Mouse (Mus musculus) urinary bladder, adult 2 months (tissue): ENCODE data around the gene Klf8. TPM values are rescaled to one million over a fixed set of nuclear protein-coding genes. Genes with fewer than 3 reads are reported as not detected.
"Not testable (repeated sequence)": the region's sequence is repeated elsewhere in the genome, so short reads cannot be mapped to it uniquely, and the experiment has no call there.

Experiments used
- DNase-seq: peaks from one replicate; pipeline ENCODE4 v3.0.0; 2022; ENCODE audit warnings: low spot score
- polyA plus RNA-seq: library from polyadenylated mRNA; depleted of rRNA; stranded (reverse); fragments of >200 nt; gene quantifications from 2 replicates; pipeline ENCODE4 v1.2.3, GENCODE M21; 2012; rRNA removed

Gene Klf8
- 1.9 and 2.0 TPM in 2 replicates for polyA plus RNA-seq

DNA sequence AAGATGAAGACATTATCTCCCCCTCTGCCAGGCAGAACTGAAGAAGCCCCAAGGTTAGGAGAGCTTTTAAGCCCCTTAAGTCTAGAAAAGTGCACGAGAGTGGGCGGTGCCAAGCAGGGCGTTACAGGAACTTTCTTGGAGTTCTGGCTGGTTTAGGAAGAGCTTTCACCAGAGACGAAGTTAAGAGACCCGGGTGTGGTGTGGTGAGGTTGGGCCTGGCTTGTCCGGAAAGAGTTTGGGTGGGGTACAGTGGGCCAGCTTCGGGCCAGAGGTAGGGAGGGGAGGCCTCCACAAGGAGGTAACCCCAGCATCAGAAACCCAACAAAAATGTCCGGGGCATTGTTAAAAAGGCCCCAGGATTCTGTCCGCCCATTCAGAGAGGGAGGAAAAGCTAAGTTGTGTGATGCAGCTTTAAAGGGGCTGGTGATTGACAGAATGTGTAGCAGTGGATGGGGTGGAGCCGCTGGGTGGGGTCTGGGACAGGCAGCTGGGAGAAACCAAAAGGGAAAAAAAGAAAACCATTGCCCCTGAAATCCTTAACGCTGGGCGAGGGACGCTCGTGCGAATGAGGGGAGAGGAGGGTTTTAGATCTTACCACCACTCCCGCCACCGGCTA, at the start of gene Klf8:
Gene Klf8 (plus strand): TSS at position 163 of the 616 bp plus-strand sequence.
- no peak for DNase-seq

DNA sequence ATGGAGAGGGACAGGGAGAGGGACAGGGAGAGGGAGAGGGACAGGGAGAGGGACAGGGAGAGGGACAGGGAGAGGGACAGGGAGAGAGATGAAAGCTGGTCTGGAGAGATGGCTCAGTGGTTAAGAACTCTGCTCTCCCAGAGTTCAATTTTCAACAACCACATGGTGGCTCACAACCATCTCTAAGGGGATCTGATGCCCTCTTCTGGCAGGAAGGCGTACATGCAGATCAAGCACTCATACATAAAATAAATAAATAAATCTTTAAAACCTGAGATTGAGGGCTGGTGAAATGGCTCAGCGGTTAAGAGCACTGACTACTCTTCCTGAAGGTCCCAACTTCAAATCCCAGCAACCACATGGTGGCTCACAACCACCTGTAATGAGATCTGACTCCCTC, 38.1 kb upstream of the Klf8 start:
- DNase-seq: not testable (repeated sequence)

DNA sequence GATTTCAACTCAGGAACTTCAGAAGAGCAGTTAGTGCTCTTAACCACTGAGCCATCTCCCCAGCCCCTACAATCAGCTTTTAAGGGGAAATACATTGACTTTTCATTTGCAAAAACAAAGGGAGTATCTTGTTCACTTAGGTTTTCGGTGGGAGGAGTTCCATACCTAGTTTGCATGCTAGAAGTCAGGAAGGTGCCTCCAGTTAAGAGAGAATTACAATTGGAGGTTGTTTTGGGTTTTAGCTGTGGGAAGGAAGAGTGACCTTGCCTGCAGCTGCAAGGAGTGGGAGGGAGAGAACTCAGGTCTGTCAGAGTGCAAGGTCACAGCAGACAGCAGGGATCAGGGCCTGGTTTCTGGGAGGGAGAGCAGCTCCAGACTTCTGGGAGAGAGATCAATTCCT, 26.2 kb upstream of the Klf8 start:
- no peak for DNase-seq

DNA sequence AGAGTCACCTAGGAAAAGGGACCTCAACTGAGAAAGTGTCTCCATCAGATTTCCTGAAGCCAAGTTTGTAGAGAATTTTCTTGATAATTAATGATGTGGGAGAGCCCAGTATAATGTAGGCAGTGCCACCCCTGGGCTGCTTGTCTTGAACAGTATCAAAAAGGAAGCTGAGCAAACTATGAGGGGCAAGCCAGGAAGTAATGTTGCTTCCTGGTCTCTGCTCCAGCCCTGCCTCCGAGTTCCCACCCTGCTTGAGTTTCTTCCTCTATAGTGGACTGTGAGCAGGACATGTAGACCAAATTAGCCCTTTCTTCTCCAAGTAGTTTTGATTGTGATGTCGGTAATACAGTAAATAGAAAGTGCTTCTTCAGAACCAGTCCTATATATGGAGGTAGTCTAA, 6.0 kb upstream of the Klf8 start:
- DNase-seq: no peak

DNA sequence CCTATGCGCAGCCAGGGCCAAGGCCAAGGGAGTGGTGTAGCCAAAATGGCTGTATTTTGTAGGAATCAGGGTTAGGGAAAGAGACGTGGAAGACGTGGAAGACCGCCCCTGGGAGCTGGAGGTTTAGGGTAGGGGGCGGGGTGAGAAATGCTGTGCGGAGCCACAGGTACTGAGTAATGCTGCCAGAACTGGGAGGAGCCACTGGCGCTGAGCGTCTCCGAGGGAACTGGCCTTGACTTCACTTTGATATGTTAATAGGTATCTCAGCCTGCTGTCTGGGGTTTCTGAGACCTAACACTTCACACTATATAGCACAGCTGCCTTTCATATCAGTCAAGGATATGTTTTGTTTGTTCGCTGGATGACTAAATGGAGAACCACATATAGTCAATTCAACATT, 4.0 kb upstream of the Klf8 start:
- DNase-seq: no peak

DNA sequence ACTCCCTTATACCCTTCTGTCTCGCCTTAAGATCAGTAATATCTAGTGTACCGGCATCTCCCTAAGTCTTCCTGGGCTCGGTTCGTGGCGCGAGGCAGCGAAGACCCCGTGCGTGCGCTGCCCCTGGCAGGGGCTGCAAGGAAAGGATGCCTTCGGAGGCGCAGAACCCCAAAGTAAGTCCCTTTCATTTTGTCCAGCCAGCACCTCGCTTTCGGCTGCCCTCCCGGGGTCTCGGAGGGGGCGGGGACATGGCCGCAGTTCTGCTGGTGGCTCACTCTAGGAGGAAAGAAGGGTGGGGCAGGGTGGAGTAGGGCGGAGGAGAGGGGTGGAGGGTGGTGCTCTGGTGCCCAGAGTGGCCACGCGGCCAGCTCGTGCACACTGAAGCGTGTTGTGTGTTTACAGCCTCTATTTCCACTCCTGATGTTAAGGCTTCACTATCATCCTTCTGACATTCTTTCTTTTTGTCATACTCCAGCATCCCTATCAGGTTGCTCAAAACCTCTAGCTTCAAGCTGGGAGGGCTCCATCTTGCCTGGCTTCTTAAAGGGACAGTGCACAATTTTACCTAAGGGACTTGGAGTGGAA, 746 bp downstream of the Klf8 start:
- DNase-seq: no peak

DNA sequence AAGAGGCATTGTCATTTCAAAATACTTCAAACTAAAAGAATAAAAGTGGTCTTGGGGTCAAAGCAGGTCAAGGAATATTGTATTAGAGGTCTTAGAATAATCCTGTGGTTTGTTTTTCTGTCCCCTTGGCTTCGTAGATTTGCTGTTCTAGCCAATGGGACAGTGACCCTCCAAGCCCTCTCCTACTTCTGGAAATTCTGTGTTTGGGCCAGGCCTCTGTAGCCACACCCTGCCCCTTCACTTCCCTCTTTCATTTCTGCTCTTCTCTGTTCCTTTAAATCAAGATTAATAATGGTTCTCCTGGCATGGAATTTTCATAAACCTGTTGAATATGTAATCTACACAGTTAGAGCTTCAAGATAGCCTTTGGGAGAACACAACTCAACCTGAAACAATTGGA, 17.0 kb downstream of the Klf8 start:
- DNase-seq: no peak

DNA sequence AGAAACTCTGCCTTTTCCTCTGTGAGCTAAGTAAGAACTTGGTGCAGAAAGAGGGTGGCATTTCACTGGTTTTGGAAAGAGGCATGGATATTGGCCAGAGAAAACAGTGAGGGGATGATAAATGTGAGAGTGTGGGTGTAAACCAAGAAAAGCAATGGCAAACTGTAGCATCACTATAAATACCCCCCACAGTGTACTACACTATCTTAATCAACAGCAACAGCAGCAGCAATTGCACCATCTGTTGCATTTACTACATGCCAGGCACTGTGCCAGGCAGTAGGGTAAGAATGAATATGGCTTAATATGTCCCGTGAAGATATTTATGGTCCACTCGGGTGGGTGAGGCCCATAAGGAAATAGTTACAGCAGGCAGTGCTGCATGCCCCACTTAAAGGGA, 18.2 kb downstream of the Klf8 start:
- no peak for DNase-seq

DNA sequence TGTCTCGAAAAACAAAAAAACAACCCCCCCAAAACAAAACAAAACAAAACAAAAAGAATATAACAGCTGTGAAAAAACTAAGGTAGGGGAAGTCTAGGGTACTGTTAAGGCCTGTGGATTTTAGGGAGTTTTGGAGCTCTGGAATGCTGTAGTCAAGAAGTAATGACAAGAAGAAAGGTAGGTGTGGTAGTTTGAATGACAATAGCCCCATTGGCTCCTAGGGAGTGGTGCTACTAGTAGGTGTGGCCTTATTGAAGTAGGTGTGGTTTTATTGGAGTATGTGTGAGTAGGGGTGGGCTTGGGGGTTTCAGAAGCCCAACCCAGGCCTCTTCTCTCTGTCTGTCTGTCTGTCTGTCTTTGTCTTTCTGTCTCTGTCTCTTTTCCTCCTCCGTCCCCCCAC, 44.9 kb downstream of the Klf8 start:
- DNase-seq: no peak

DNA sequence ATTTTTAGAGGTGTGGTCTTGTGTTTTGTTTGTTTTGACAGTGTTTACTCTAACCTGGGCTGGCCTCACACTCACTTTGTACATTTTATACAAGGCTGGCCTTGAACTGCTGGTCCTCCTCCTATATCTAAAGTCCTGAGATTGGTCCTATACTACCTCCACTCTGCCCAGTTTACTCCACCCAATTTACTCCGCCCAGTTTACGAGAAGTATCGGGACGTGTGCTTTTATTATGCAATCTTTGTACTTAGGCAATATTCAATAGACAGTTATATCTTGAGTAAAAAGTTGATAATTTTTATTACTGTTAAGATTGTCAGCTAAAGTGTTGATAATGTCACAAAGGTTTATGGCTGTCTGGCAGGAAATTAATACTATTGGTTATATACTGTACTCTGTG, 74.1 kb downstream of the Klf8 start:
- no peak for DNase-seq

DNA sequence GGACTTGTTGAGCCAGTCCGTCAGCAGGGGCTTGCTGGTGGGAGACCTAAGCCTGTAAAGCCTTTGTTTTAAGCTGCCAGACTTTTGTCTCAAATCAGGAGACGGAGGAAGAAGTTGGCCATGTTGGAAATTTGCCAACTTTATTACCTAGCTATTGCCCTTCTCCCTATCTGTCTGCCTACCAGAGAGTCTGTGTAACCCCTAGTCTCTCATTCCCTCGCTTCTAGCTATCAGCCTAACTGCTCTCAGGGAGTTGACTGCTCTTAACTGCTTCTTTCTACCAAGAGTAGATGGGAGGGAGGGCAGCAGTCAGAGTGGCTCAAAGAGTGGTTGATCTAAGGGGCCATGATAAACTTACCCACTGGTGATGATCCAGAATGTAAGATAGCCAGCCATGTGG, 85.8 kb downstream of the Klf8 start:
- DNase-seq: no peak

DNA sequence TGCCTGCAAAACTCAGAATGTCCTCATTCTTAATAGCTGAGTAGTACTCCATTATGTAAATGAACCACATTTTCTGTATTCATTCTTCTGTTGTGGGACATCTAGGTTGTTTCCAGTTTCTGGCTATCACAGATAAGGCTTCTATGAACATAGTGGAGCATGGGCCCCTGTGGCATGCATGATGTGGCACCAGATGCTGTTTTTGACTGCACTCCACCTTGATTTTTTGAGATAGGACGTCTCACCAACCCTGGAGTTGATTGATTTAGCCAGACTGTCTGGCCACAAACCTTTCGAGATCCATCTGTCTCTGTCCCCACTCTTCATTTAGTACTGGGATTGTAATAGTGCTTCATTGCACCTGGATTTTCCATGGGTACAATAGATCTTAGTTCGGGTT, 96.9 kb downstream of the Klf8 start:
- DNase-seq: not testable (repeated sequence)

DNA sequence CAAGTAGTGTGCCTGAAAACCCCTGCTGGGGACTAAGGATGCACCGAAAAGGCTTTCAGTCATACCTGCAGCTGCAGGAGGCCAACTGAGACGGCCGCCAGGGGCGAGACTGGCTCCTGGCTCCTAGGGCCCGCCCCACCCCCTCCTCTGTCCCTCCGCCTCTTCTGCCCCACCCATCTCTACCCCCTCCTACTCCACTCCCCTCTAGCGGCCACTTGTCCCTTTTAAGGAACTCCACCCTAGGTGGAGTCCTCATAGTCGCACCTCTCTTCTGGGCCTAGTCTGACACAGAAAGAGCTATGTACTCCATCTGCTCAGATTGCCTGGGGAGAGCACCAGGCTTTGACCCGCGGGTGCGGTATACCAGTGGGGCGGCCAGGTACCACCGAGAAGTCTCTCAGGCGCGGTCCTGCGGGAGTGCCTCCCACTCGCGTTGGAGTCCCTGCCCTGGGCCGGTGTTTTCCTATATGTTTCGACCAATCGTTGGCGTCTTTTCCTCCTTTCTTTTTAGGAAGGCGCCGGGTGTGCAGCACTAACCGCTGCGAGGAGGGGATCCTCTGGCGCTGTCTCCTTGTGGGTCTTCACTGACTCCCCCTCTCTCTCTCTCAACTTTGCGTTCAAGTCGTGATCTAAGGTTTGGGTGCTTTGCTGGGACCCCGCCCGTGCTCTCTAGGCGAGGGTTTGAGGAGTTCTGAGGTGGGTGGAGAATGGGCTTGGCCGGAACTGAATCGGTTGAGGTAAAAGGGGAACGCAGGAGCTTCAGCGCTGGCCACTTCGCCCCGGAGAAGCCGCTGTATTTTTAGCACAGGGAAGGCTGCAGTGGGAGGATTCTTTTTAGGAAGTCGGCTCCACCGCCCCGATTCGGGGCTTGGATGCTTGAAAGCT, 122.3 kb downstream of the Klf8 start:
- peak; percentile 33 for DNase-seq

DNA sequence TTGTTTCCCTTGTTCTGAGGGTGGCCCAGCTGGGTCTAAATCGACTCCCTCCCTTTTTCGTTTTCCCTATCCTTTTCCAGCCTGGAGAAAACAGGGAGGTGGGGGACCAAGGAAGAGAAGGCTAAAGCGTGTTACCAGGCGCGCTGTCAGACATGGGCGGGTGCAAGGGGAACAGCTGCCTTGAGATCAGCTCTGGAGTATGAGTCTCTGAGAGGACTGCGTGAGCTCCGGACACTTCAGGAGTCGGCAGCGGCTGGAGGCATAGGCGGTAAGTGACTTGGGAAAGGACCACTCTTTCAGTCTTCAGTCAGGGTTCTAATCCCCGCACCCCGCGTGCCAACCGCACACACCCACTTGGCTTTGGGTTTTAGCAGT, 122.9 kb downstream of the Klf8 start:
- DNase-seq: no peak

DNA sequence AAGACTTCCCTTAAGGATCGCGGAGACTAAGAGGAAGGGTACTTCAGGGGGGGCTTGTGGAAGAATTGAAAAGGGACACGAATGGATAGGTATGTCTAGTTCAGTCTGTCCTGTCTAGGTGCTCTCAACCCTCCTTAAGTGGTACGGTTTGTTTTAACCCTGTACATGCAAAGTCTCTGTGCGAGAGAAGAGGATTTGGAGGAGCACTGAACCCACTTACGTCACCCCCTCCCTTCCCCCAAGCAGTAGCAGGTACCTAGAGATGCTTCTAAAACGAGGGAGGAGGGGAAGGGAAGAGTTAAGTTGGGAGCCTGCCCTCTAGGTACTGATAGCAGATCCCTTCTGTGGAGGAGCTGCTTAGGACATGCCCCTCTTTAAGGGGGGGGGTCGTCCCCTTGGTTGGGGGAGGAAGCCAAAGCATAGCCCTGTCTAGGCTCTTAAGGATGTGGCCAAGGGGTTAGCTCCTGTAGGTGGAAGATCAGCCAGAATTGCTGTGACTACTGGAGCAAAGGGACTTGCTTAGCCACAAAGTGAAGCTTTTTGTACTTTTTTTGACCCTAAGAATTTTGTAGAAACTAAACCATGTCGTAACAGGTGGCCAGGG, 123.5 kb downstream of the Klf8 start:
- no peak for DNase-seq

DNA sequence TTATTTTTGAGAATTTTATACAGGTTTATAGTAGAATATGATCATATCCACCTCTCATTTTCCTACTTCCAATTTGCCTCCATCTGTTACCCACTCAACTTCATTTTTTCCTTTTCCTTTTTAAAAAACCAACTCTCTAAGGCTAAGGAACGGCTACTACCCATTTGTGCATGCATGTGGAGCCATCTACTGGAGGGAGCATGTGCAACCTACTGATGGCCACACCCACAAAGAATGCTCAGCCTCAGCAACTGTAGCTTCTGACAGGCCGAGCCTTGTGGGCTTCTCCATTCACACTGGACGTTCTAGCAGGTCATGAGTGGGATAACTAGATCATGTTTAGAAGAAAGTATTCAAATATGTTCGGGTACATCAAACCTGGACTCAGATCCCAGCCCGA, 129.5 kb downstream of the Klf8 start:
- DNase-seq: no peak

DNA sequence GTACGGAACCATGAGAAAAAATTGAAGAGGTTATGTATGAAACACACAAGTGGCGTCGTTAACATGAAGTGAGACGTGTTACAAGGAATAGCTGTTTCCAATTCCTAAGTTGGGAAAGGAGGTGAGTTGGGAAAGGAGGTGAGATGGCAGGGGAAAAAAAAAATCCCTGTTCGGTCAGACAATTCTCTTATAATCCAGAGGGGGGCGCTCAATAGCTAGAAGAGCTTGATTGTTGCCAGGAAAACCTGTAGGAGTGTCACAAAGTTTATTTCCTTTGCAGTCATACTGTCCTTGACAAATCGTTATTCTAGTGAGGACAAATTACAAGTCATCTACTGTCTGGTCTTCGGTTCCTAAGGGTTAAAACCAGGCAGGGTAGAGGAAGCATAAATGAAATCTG, 132.5 kb downstream of the Klf8 start:
- DNase-seq: no peak

DNA sequence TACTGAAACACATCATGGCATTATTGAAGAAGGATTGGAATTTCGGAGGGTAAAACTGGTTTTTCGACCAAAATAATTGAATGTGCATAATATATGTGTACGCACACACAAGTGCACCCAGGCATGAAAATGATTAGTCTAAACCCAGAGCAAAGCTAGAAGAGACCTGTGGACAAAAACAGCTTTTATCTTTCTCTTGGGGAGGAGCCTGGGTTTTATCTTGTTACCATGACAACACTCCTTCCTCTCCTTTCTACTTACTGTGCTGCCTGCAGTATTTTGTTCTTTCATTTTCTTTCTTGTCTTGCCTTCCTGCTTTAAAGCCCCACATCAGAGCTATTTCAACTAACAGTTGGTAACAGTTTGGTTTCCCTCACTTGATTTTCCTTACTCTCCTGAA, 137.8 kb downstream of the Klf8 start:
- no peak for DNase-seq

DNA sequence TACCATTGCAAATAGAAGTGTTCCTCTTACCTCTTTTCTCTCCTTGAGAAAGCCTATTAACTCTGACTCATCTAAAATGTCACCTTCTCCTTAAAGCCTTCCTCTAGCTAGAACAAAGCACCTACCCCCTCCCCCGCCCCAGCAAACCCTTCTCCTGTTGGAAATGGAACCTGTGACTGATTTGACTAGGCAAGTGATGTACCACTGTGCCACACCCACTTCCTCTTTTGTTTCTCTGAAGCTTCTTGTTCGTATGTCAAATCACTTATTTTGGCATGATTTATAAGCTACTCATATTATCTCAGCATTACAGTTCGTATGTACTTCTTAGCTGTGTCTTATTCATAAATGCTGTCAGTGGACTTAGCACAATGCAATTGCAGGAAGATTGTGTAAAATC, 144.5 kb downstream of the Klf8 start:
- DNase-seq: no peak

DNA sequence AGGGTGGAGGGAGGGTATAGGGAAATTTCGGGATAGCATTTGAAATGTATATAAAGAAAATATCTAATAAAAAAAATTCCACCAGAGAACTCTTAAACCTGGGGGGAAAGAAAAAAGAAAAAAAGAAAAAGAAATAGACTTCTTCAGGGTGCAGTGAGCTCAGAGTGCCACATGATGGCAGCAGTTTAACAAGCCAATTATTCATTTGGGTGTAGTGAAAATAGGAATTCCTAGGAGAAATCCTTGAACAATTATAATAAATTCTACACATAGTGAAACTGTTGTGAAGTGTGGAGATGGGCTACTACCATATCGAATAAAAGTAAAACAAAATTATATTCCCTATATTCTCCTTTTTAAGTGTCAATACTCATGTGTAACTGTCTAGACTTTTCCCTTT, 152.0 kb downstream of the Klf8 start:
- no peak for DNase-seq

DNA sequence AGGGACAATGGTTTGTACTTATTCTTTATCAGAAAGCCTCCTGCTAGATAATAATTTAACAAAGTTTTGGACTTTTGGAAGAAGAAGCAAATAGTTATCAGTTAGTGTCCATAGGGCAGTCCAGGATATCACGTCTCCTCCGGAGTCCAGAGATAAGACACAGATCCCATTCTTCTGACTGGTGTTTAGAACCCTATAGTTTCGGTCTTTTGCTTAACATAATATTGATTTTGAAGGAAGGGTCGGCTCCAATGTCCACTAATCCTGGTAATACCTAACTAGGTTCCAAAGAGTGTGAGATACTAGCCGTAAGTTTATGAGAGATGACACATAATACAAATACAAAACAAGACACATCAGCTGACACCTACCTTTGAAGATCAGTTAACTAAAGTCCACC, 179.8 kb downstream of the Klf8 start:
- no peak for DNase-seq

DNA sequence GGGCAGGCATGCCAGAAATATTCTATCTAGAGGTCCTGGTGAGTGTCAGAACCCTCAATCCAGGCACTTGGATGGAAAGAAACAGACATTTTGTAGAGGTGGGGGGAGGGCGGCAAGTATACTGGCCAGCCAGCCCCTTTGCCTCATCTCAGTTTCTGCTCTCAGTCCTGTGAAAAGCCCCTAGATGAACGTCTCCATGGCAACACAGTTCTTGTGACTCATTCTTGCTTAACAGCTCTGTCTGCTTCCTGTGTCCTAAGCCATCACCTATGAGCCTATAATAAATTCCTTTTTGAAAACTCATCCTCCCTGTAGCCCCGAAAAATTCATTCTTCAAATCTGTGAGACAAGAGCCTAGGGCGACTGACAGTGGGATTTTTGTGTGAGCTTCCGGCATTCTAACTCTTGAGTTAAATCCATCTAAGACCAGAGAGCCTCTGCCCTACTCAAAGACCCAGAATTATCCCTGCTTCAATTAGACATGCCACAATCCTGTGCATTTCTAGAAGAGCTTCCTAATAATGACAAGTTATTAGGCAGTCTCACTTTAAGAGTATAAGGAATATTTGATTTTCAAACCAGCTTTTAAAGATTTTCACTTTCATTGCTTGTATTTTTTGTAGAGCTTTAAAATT, 196.5 kb downstream of the Klf8 start:
- DNase-seq: no peak
